Mouse (Mus musculus): ENCODE data around the gene Gm16440. TPM values are rescaled to one million over a fixed set of nuclear protein-coding genes. Genes with fewer than 3 reads are reported as not detected.

Gm16440 gene
- polyA plus RNA-seq (2014; fragmentation: Illumina TruSeq; extraction: RNeasy Lipid Tissue Mini Kit (QIAGEN cat#74804); ENCODE audit: low read depth, low replicate concordance), result not detected

GRCm38 (mm10) chr14:6390219-6390618, at the start of gene Gm16440:
TSS of gene Gm16440 (minus strand) at chr14:6390319.

DNA sequence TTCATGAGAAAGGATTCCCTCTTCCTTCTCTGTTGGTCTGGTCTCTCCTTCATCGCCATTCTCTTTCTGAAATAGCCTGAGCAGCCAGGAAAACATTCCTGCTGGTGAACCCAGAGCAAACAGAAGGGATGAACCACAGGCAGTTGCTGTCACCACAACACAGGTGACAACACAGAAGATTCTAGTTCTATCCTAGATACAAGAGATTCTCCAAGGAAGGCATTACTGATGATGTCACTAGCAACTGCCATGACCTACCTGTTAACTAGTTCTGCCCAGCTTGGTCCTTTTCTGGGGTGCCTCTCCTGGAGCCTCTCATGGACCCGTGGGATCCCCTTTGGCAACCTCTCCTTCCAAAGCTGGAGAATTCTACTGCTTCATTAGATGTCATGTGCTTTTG, 22.3 kb upstream of the Gm16440 start, which contains the start of gene Gm3591:
Gene Gm3591, minus strand, starts transcription at position 101 of the 400 bp plus-strand sequence.

GRCm38 (mm10) chr14:6343578-6343977, 46.5 kb downstream of the Gm16440 start, which contains the start of gene Gm3618:
TSS of gene Gm3618 (minus strand) at chr14:6343678.

Other genes with a start within 250 kb of the Gm16440 start
- gene Gm21560, start 171.0 kb downstream of the Gm16440 start, polyA plus RNA-seq (2014; fragmentation: Illumina TruSeq; extraction: RNeasy Lipid Tissue Mini Kit (QIAGEN cat#74804); ENCODE audit: low read depth, low replicate concordance), result not detected
- gene Gm3411, start 103.1 kb downstream of the Gm16440 start, polyA plus RNA-seq (2014; fragmentation: Illumina TruSeq; extraction: RNeasy Lipid Tissue Mini Kit (QIAGEN cat#74804); ENCODE audit: low read depth, low replicate concordance), result not detected
- gene Gm21103, start 85.5 kb downstream of the Gm16440 start, polyA plus RNA-seq (2014; fragmentation: Illumina TruSeq; extraction: RNeasy Lipid Tissue Mini Kit (QIAGEN cat#74804); ENCODE audit: low read depth, low replicate concordance), result not detected
- not detected for gene Gm3618, start 46.6 kb downstream of the Gm16440 start, polyA plus RNA-seq (2014; fragmentation: Illumina TruSeq; extraction: RNeasy Lipid Tissue Mini Kit (QIAGEN cat#74804); ENCODE audit: low read depth, low replicate concordance)
- gene Gm3591, start 22.2 kb upstream of the Gm16440 start, polyA plus RNA-seq (2014; fragmentation: Illumina TruSeq; extraction: RNeasy Lipid Tissue Mini Kit (QIAGEN cat#74804); ENCODE audit: low read depth, low replicate concordance), result not detected
- gene Gm3594, start 54.3 kb upstream of the Gm16440 start, polyA plus RNA-seq (2014; fragmentation: Illumina TruSeq; extraction: RNeasy Lipid Tissue Mini Kit (QIAGEN cat#74804); ENCODE audit: low read depth, low replicate concordance), result not detected
- gene Gm8356, start 147.0 kb upstream of the Gm16440 start, polyA plus RNA-seq (2014; fragmentation: Illumina TruSeq; extraction: RNeasy Lipid Tissue Mini Kit (QIAGEN cat#74804); ENCODE audit: low read depth, low replicate concordance), result not detected
- gene Gm3629, start 200.3 kb upstream of the Gm16440 start, polyA plus RNA-seq (2014; fragmentation: Illumina TruSeq; extraction: RNeasy Lipid Tissue Mini Kit (QIAGEN cat#74804); ENCODE audit: low read depth, low replicate concordance), result not detected
- gene Gm3460, start 232.1 kb upstream of the Gm16440 start, polyA plus RNA-seq (2014; fragmentation: Illumina TruSeq; extraction: RNeasy Lipid Tissue Mini Kit (QIAGEN cat#74804); ENCODE audit: low read depth, low replicate concordance), result not detected

Measured in liver, adult 10 weeks (tissue).